Mouse (Mus musculus): Measurements from ENCODE around the gene Rnf214.

Gene Rnf214

GRCm38 (mm10) chr9:45906355-45907077, at the start of gene Rnf214, which contains the start of gene Pcsk7:
TSS of gene Rnf214 (minus strand) at chr9:45906911.
TSS of gene Pcsk7 (plus strand) at chr9:45906497.
- peak; percentile 100 for DNase-seq

- DNase-seq = peak; percentile 99
Observed at GRCm38 (mm10) chr9:45955107-45955963, 48.6 kb upstream of the Rnf214 start, which contains the start of gene Sidt2. TSS of gene Sidt2 (minus strand) at chr9:45955258.

- DNase-seq = peak; percentile 96
Observed at GRCm38 (mm10) chr9:45954294-45955106, 47.8 kb upstream of the Rnf214 start.

DNA sequence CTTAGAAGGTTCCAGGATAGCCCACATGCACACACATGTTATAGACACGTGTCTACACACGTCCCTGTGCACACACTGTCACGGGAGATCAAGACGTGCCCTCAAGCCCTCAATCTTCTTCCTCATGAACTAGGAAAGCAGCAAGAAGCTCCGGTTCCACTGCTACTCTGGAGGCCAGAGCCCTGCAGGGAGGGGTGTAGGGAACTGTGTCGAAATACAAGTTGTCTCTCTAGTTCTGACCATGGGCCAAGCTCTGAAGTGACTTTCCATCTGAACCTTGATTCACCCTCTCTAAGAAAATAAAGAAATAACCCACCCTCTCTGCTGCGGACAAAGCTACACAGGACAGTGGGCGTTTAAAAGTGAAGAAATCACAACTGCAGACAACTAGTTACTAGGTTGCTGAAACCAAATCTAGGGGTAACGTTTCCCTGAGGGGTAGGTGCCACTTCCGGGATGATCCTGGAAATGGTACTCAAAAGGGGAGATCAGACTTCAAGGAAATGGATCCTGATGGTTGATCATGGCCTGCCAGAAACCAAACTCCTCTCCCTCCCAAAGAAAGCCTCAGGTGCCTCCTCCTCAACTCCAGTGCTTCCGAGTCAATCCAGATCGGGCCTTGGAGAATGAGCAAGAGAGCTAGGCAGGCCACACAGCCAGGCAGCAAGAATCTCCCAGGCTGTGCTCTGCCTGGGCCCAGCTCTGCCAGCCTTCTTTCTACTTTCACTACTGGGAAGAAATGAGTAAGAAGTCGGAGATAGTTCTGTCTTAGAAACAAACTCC, 47.0 kb upstream of the Rnf214 start:
- peak; percentile 94 for DNase-seq

GRCm38 (mm10) chr9:45952890-45953289, 46.2 kb upstream of the Rnf214 start:
- DNase-seq = peak; percentile 92

- DNase-seq = no peak
Observed at GRCm38 (mm10) chr9:45952057-45952456, 45.3 kb upstream of the Rnf214 start.

- no peak for DNase-seq
Observed at GRCm38 (mm10) chr9:45946872-45947183, 40.1 kb upstream of the Rnf214 start.

DNA sequence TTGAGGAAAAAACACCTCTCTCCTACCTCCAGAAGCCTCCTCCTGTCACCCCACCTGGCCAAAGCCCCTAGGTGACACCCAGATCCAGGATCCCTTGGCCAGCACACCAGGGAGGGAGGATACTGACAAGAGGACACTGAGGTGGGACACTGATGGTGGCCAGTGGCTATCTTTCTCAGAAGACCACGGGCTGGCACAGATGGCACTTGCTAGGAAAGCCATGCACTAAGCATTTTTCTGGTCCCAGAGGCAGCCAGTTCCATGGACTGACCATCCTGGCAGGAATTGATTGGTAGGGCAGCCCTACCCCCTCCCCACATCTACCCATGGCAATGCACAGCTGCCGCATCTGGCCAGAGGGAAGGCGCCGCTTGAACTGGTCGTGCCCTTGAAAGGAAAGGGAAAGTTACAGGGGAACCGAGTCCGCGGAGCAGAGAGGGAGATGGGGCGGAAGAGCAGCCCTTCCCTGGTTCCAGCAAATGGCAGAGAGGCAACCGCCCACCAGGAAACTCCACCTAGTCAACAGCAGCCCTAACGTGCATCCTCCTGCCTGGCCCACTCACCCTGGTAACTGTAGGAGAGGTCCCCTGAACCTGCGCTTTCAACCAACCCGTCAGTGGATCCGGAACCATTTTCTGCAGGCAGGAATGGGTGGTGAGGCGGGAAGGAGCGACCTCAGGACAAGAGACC, 39.6 kb upstream of the Rnf214 start:
- DNase-seq = peak; percentile 91

DNA sequence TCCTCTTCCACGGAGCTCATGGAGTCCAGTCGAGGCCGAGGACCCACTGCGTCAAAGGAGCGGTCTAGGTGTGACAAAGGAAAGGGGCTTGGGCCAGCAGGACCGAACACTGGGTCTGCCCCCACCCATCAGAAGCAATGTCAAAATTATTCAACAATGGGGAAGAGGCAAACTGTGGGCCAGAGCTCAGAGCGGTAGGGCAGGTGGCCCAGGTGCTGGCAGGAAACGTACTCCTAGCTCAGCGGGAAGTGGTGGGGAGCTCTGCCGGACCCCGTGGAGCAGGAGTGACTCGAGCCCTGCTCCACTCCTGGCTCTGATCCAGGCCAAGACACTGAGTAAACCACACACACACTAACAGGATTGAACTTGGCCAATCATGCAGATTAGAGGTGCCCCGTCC, 39.0 kb upstream of the Rnf214 start:
- DNase-seq = peak; percentile 91

GRCm38 (mm10) chr9:45944506-45945400, 38.0 kb upstream of the Rnf214 start:
- DNase-seq = peak; percentile 90

GRCm38 (mm10) chr9:45943628-45944505, 37.2 kb upstream of the Rnf214 start:
- peak; percentile 90 for DNase-seq

DNA sequence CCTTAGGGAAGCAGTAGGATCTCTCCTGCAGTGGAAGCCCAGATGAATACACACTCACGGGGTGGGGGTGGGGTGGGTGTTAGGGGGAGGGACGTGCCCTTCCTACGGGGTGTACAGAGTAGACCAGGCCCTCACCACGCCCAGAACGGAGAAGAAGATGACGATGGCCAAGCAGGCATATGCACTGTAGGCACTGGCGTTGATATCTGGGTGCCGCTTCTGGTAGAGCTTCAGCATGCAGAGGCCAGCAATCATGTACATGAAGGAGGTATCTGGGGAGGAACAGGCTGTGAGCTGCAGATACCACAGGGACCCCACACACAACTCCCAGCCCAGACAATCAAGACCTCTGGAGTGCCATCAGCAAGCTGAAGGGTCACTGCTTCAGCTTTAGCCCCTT, 36.2 kb upstream of the Rnf214 start:
- no peak for DNase-seq

- peak; percentile 90 for DNase-seq
Observed at GRCm38 (mm10) chr9:45942464-45942863, 35.8 kb upstream of the Rnf214 start.

- DNase-seq = peak; percentile 92
Observed at GRCm38 (mm10) chr9:45941329-45941888, 34.7 kb upstream of the Rnf214 start.

DNA sequence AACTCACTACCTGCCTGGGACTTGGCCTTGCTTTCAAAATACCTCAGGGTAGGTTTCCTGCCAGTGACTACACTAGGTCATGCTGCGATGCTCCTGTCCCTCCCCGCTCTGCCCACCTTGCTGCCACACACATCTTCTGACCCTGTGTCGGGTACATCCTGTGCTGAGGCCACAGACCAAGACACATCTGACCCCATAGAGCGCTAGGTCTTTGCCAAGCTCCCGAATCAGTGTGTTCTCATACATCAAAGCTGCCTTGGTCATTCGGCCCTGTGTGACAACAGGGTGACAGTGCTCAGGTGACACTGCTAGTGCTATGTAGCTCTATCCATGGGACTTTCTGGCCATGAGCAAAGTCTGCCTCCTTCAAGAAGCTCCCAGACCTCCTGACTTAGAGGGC, 33.1 kb upstream of the Rnf214 start:
- DNase-seq = peak; percentile 89

- DNase-seq = peak; percentile 89
Observed at GRCm38 (mm10) chr9:45938952-45939637, 32.4 kb upstream of the Rnf214 start.

DNA sequence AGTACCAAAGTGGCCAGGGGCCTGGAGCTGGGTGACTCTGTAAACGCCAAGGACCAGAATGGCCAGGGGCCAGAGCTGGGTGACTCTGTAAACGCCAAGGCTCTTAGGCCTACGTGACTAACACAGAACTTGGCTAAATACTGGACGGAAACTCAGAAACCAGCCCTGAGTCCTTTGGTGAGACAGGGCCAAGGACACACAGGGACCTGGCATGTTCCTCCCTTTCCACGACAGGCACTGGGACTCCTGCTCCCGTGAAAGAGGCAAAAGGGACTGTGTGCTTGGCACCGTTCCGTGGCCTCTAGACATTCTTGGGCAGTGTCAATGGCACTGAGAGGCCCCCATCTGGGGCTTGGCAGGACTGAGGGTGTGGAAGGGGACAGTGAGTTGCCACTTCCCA, 31.4 kb upstream of the Rnf214 start:
- DNase-seq = peak; percentile 95

- peak; percentile 96 for DNase-seq
Observed at GRCm38 (mm10) chr9:45936883-45937282, 30.2 kb upstream of the Rnf214 start.

Measured in heart, adult 11 months (tissue).